Mouse (Mus musculus) hindbrain, embryonic 12.5 days (tissue): Measurements from ENCODE around the gene Zfp503. TPM values are rescaled to one million over a fixed set of nuclear protein-coding genes. Genes with fewer than 3 reads are reported as not detected.

Experiments used
- ATAC-seq: fragments of 200-750 bp; cut with Nextera tagmentation; 2 replicates; pipeline ENCODE4 v1.8.0; 2017; ENCODE audit warnings: moderate TSS enrichment; ENCODE audit not compliant: low FRiP score
- H3K27ac ChIP-seq: fragments of 300-500 bp; sonication (generic); 2 replicates; pipeline ENCODE4 v1.5.1; 2016; ENCODE audit warnings: mild to moderate bottlenecking
- H3K27me3 ChIP-seq: fragments of 300-500 bp; sonication (generic); 2 replicates; pipeline ENCODE4 v1.6.1; 2016; ENCODE audit warnings: mild to moderate bottlenecking
- H3K36me3 ChIP-seq: fragments of 300-500 bp; sonication (generic); 2 replicates; pipeline ENCODE4 v1.6.1; 2016; ENCODE audit warnings: mild to moderate bottlenecking
- H3K4me1 ChIP-seq: fragments of 300-500 bp; sonication (generic); 2 replicates; pipeline ENCODE4 v1.6.1; 2016
- H3K4me2 ChIP-seq: fragments of 300-500 bp; sonication (generic); replicated peaks from 2 replicates; pipeline ENCODE4 v1.6.1; 2016; ENCODE audit warnings: mild to moderate bottlenecking
- H3K4me3 ChIP-seq: fragments of 300-500 bp; sonication (generic); 2 replicates; pipeline ENCODE4 v1.5.1; 2016; ENCODE audit warnings: mild to moderate bottlenecking
- H3K9ac ChIP-seq: fragments of 300-500 bp; sonication (generic); 2 replicates; pipeline ENCODE4 v1.6.1; 2016; ENCODE audit warnings: mild to moderate bottlenecking, moderate library complexity
- H3K9me3 ChIP-seq: fragments of 300-500 bp; sonication (generic); replicated peaks from 2 replicates; pipeline ENCODE4 v1.6.1; 2016; ENCODE audit warnings: mild to moderate bottlenecking
- WGBS: fragments of 180-500 bp; shearing (Covaris S2); methylation state at CpG from one replicate; pipeline ENCODE4 v1.1.7; 2016; 5-methylcytosine and 5-hydroxymethylcytosine counted together
- microRNA-seq: library from miRNA; unstranded; fragments of <30 nt; microRNA quantifications from one replicate; pipeline ENCODE4, GENCODE M21; 2017
- polyA plus RNA-seq: library from polyadenylated mRNA; unstranded; fragments of >200 nt; fragmentation: Nextera tagmentation; extraction: Ambion mirVana; gene quantifications from 2 replicates; pipeline ENCODE4 v1.2.1, GENCODE M21; 2016

The Zfp503 gene
- polyA plus RNA-seq, 1 experiment from 2014 or later = 39.0 TPM

GRCm38 (mm10) chr14:21951896-21952523, 37.4 kb downstream of the Zfp503 start:
- no peak for ATAC-seq
- Histone ChIP-seq H3K27ac (no peak overlapping the region), H3K27me3 (no peaks in the 10 kb centered on the region), H3K4me3 (no peak overlapping the region), H3K9ac (no peak overlapping the region), H3K9me3 (no peaks in the 10 kb centered on the region; the same call in 1 of the 2 replicates), H3K4me2 (no peak overlapping the region), H3K36me3 (no peaks in the 10 kb centered on the region), H3K4me1 (no peaks in the 10 kb centered on the region)
- WGBS = 78% methylated on average over 10 of the region's 10 CpGs

GRCm38 (mm10) chr14:21944946-21945345, 44.5 kb downstream of the Zfp503 start:
- Histone ChIP-seq H3K9me3 (peaks cover 3% of the 10 kb centered on the region; the same call in 1 of the 2 replicates), H3K4me3 (no peak overlapping the region), H3K27me3 (no peaks in the 10 kb centered on the region), H3K9ac (no peak overlapping the region), H3K4me2 (no peak overlapping the region), H3K27ac (no peak overlapping the region), H3K36me3 (no peaks in the 10 kb centered on the region), H3K4me1 (no peaks in the 10 kb centered on the region)
- WGBS = 79% methylated on average over 9 of the region's 9 CpGs
- no peak for ATAC-seq

GRCm38 (mm10) chr14:21941581-21941980, 47.8 kb downstream of the Zfp503 start:
- no peaks in the 10 kb centered on the region for H3K36me3 ChIP-seq
- no peaks in the 10 kb centered on the region for H3K4me1 ChIP-seq
- 0 out of 2 replicates have a peak, but pooled peaks cover 3% of the 10 kb centered on the region for H3K9me3 ChIP-seq
- no peak overlapping the region for H3K4me3 ChIP-seq
- H3K4me2 ChIP-seq = no peak overlapping the region
- H3K27me3 ChIP-seq = no peaks in the 10 kb centered on the region
- H3K9ac ChIP-seq = no peak overlapping the region
- 71% methylated on average over 2 of the region's 2 CpGs for WGBS
- H3K27ac ChIP-seq = no peak overlapping the region
- no peak for ATAC-seq

- no peak overlapping the region for H3K4me2 ChIP-seq
- H3K4me3 ChIP-seq = no peak overlapping the region
- H3K9ac ChIP-seq = no peak overlapping the region
- WGBS = 84% methylated on average over 2 of the region's 2 CpGs
- H3K9me3 ChIP-seq = no peaks in the 10 kb centered on the region
- ATAC-seq = no peak
- no peak overlapping the region for H3K27ac ChIP-seq
- H3K36me3 ChIP-seq = no peaks in the 10 kb centered on the region
- no peaks in the 10 kb centered on the region for H3K4me1 ChIP-seq
- no peaks in the 10 kb centered on the region for H3K27me3 ChIP-seq
Measured at GRCm38 (mm10) chr14:21937116-21937515, 52.3 kb downstream of the Zfp503 start.

GRCm38 (mm10) chr14:21936102-21936630, 53.2 kb downstream of the Zfp503 start:
- H3K4me3 ChIP-seq = no peak overlapping the region
- no peak for ATAC-seq
- H3K36me3 ChIP-seq = no peaks in the 10 kb centered on the region
- H3K4me2 ChIP-seq = no peak overlapping the region
- no peaks in the 10 kb centered on the region for H3K9me3 ChIP-seq
- H3K27ac ChIP-seq = no peak overlapping the region
- H3K27me3 ChIP-seq = no peaks in the 10 kb centered on the region
- WGBS = 87% methylated on average over 6 of the region's 6 CpGs
- no peak overlapping the region for H3K9ac ChIP-seq
- H3K4me1 ChIP-seq = no peaks in the 10 kb centered on the region

Small RNA genes within 50 kb of the gene (microRNA-seq; reads per million reads assigned to microRNA genes)
- gene Gm27532 = not detected

Other genes starting within 250 kb of the Zfp503 start
- gene Samd8, start 239.1 kb downstream of the Zfp503 start, polyA plus RNA-seq = 15.9 and 19.0 TPM in 2 replicates
- 0.43 TPM in 1 of 2 replicates, not detected in the other for gene Dusp13, start 238.4 kb downstream of the Zfp503 start, polyA plus RNA-seq
- gene Vdac2, start 164.4 kb downstream of the Zfp503 start, polyA plus RNA-seq = 245 and 257 TPM in 2 replicates
- gene Comtd1, start 140.6 kb downstream of the Zfp503 start, polyA plus RNA-seq = 18.2 and 22.3 TPM in 2 replicates
- gene Lrmda, start 30.1 kb upstream of the Zfp503 start, polyA plus RNA-seq = 0.53 and 0.83 TPM in 2 replicates